Mouse (Mus musculus) CH12F3 (cell line): ENCODE data around the gene Foxo4.

Experiments used
- in situ Hi-C: fragments of 300-500 bp; cut with MboI; formaldehyde crosslinking; loops from 2 replicates; pipeline ENCODE4 v1.14.3; 2020; ENCODE audit warnings: low sequenced_read_pairs

Gene Foxo4

GRCm38 (mm10) chrX:101253952-101254729 lies at the start of gene Foxo4:
Foxo4 (plus strand) TSS chrX:101254528.
- in situ Hi-C loops: no loop called here

GRCm38 (mm10) chrX:101221834-101222795 lies 32.2 kb upstream of the Foxo4 start, which contains the start of gene Snx12:
Snx12 (minus strand) TSS chrX:101222563.
- in situ Hi-C loops: no loop called here

- in situ Hi-C loops: no loop called here
Observed at GRCm38 (mm10) chrX:101222796-101223162, 31.5 kb upstream of the Foxo4 start.

- in situ Hi-C loops: no loop called here
Observed at GRCm38 (mm10) chrX:101245011-101245410, 9.3 kb upstream of the Foxo4 start.

GRCm38 (mm10) chrX:101254740-101255139 lies 412 bp downstream of the Foxo4 start:
- in situ Hi-C loops: no loop called here

- in situ Hi-C loops: no loop called here
Observed at GRCm38 (mm10) chrX:101256603-101257002, 2.3 kb downstream of the Foxo4 start.

GRCm38 (mm10) chrX:101260441-101261325 lies 6.4 kb downstream of the Foxo4 start:
- in situ Hi-C loops: no loop called here

- in situ Hi-C loops: no loop called here
Observed at GRCm38 (mm10) chrX:101263892-101264291, 9.6 kb downstream of the Foxo4 start, which contains the start of gene Gm614. Gm614 (minus strand) TSS chrX:101263992.

- in situ Hi-C loops: no loop called here
Observed at GRCm38 (mm10) chrX:101266631-101267030, 12.3 kb downstream of the Foxo4 start.

- in situ Hi-C loops: no loop called here
Observed at GRCm38 (mm10) chrX:101268025-101268754, 13.9 kb downstream of the Foxo4 start, which contains the start of gene Il2rg. Il2rg (minus strand) TSS chrX:101268255.

GRCm38 (mm10) chrX:101268755-101269124 lies 14.4 kb downstream of the Foxo4 start, which contains the start of gene Gm20489:
Gm20489 (minus strand) TSS chrX:101269023.
- in situ Hi-C loops: no loop called here

GRCm38 (mm10) chrX:101273410-101273809 lies 19.1 kb downstream of the Foxo4 start:
- in situ Hi-C loops: no loop called here

- in situ Hi-C loops: no loop called here
Observed at GRCm38 (mm10) chrX:101273875-101274738, 19.8 kb downstream of the Foxo4 start, which contains the start of gene Med12. Med12 (plus strand) TSS chrX:101274030.

- in situ Hi-C loops: no loop called here
Observed at GRCm38 (mm10) chrX:101282813-101283212, 28.5 kb downstream of the Foxo4 start.

- in situ Hi-C loops: no loop called here
Observed at GRCm38 (mm10) chrX:101285534-101285933, 31.2 kb downstream of the Foxo4 start.

GRCm38 (mm10) chrX:101285953-101286670 lies 31.8 kb downstream of the Foxo4 start:
- in situ Hi-C loops: no loop called here

- in situ Hi-C loops: no loop called here
Observed at GRCm38 (mm10) chrX:101287543-101287942, 33.2 kb downstream of the Foxo4 start.

- in situ Hi-C loops: no loop called here
Observed at GRCm38 (mm10) chrX:101288432-101288831, 34.1 kb downstream of the Foxo4 start.
